Mouse (Mus musculus) left cerebral cortex, postnatal 36 days (tissue): ENCODE data around the gene Rtn4rl2. TPM values are rescaled to one million over a fixed set of nuclear protein-coding genes. Genes with fewer than 3 reads are reported as not detected.
"Not testable (repeated sequence)": the region's sequence is repeated elsewhere in the genome, so short reads cannot be mapped to it uniquely, and the experiment has no call there.

Experiments used
- DNase-seq, 2 experiments: peaks; one replicate each; pipeline ENCODE4 v3.0.0; 2021 to 2022; ENCODE audit warnings: low spot score in 2 of 2, mixed read lengths in 1 of 2
- intact Hi-C: fragments of 180-260 bp; cut with DNase I; formaldehyde crosslinking; loops from one replicate; pipeline ENCODE4 v1.15.1; 2025
- total RNA-seq, 2 experiments: library from RNA; stranded (reverse); gene quantifications; 2 replicates each; pipeline ENCODE4 v1.2.3; 2021

Rtn4rl2 gene
- total RNA-seq, result 10 to 100 TPM; 90.0 to 92.0 TPM

GRCm38 (mm10) chr2:84886234-84886731 is at the start of gene Rtn4rl2:
Gene Rtn4rl2 (minus strand): TSS chr2:84886710.
- intact Hi-C loops, result loop anchor here (5.0 kb wide), 3 partner anchors 54 to 161 kb away; partner anchors contain the start of gene Tnks1bp1
- peak in 1 of 2 experiments; percentile 54 for DNase-seq

- no peak for DNase-seq
- intact Hi-C loops, result no loop called here
Measured at GRCm38 (mm10) chr2:84935065-84935464, 48.6 kb upstream of the Rtn4rl2 start.

- no peak for DNase-seq
- intact Hi-C loops, result no loop called here
Measured at GRCm38 (mm10) chr2:84934649-84935007, 48.1 kb upstream of the Rtn4rl2 start.

- no peak for DNase-seq
- intact Hi-C loops, result no loop called here
Measured at GRCm38 (mm10) chr2:84933992-84934648, 47.6 kb upstream of the Rtn4rl2 start.

GRCm38 (mm10) chr2:84930186-84930585 is 43.7 kb upstream of the Rtn4rl2 start:
- intact Hi-C loops, result no loop called here
- no peak for DNase-seq

- DNase-seq, result no peak
- intact Hi-C loops, result no loop called here
Measured at GRCm38 (mm10) chr2:84919601-84920108, 33.1 kb upstream of the Rtn4rl2 start.

GRCm38 (mm10) chr2:84918188-84918587 is 31.7 kb upstream of the Rtn4rl2 start:
- intact Hi-C loops, result no loop called here
- no peak for DNase-seq

GRCm38 (mm10) chr2:84916548-84917320 is 30.2 kb upstream of the Rtn4rl2 start:
- DNase-seq, result no peak

GRCm38 (mm10) chr2:84915330-84915729 is 28.8 kb upstream of the Rtn4rl2 start:
- intact Hi-C loops, result no loop called here
- DNase-seq, result no peak

More at GRCm38 (mm10) chr2:84916548-84917320, 30.2 kb upstream of the Rtn4rl2 start:
- intact Hi-C loops, result no loop called here

- DNase-seq, result no peak
- intact Hi-C loops, result no loop called here
Measured at GRCm38 (mm10) chr2:84913881-84914280, 27.4 kb upstream of the Rtn4rl2 start.

GRCm38 (mm10) chr2:84912722-84913121 is 26.2 kb upstream of the Rtn4rl2 start:
- DNase-seq, result no peak
- intact Hi-C loops, result no loop called here

GRCm38 (mm10) chr2:84896686-84897085 is 10.2 kb upstream of the Rtn4rl2 start:
- intact Hi-C loops, DNase-seq: not testable (repeated sequence)

- no peak for DNase-seq
- intact Hi-C loops, result no loop called here
Measured at GRCm38 (mm10) chr2:84895495-84896198, 9.1 kb upstream of the Rtn4rl2 start.

- DNase-seq, result no peak
- intact Hi-C loops, result loop anchor here (5.0 kb wide), 1 partner anchor 109 kb away; no protein-coding TSS in a partner anchor
Measured at GRCm38 (mm10) chr2:84893359-84893758, 6.8 kb upstream of the Rtn4rl2 start.

GRCm38 (mm10) chr2:84890045-84890340 is 3.5 kb upstream of the Rtn4rl2 start:
- intact Hi-C loops, result loop anchor here (5.0 kb wide), 1 partner anchor 112 kb away; no protein-coding TSS in a partner anchor

GRCm38 (mm10) chr2:84889316-84890044 is 3.0 kb upstream of the Rtn4rl2 start:
- no peak for DNase-seq
- intact Hi-C loops, result loop anchor here (2.0 to 5.0 kb wide), 5 partner anchors 21 to 158 kb away; partner anchors contain the start of gene Tnks1bp1

More at GRCm38 (mm10) chr2:84890045-84890340, 3.5 kb upstream of the Rtn4rl2 start:
- DNase-seq, result no peak

- intact Hi-C loops, result loop anchor here (2.0 to 5.0 kb wide), 4 partner anchors 20 to 159 kb away; partner anchors contain the start of gene Tnks1bp1
- DNase-seq, result peak; percentile 79 to 80
Measured at GRCm38 (mm10) chr2:84888657-84889315, 2.3 kb upstream of the Rtn4rl2 start.

GRCm38 (mm10) chr2:84887411-84888271 is 1.1 kb upstream of the Rtn4rl2 start:
- intact Hi-C loops, result loop anchor here (2.0 to 5.0 kb wide), 4 partner anchors 19 to 160 kb away; partner anchors contain the start of gene Tnks1bp1
- DNase-seq, result peak in 1 of 2 experiments; percentile 62
